Mouse (Mus musculus) midbrain, postnatal 0 days (tissue): ENCODE measurements around the gene Fam81a. TPM values are rescaled to one million over a fixed set of nuclear protein-coding genes. Genes with fewer than 3 reads are reported as not detected.

ENCODE experiments used
- ATAC-seq: fragments of 200-750 bp; cut with Nextera tagmentation; 2 replicates; pipeline ENCODE4 v1.8.0; 2017; ENCODE audit warnings: moderate number of reproducible peaks, mild to moderate bottlenecking, moderate TSS enrichment, moderate library complexity; ENCODE audit not compliant: low FRiP score
- DNase-seq: peaks from one replicate; pipeline ENCODE4 v3.0.0-alpha.2; 2015; ENCODE audit warnings: low spot score
- H3K27ac ChIP-seq: fragments of 300-500 bp; sonication (generic); 2 replicates; pipeline ENCODE4 v1.5.1; 2014; ENCODE audit warnings: low read depth, mild to moderate bottlenecking, low read length, mixed read lengths
- H3K27me3 ChIP-seq: fragments of 300-500 bp; sonication (generic); 2 replicates; pipeline ENCODE4 v1.6.1; 2014; ENCODE audit warnings: low read length, control low read depth, mixed read lengths; ENCODE audit not compliant: insufficient read depth
- H3K36me3 ChIP-seq: fragments of 300-500 bp; sonication (generic); 2 replicates; pipeline ENCODE4 v1.6.1; 2014; ENCODE audit warnings: low read length, control low read depth, mixed read lengths; ENCODE audit not compliant: insufficient read depth
- H3K4me1 ChIP-seq: fragments of 300-500 bp; sonication (generic); 2 replicates; pipeline ENCODE4 v1.6.1; 2014; ENCODE audit warnings: mild to moderate bottlenecking, control low read depth, antibody characterized with exemption, low read length, mixed read lengths; ENCODE audit not compliant: insufficient read depth
- H3K4me2 ChIP-seq: fragments of 300-500 bp; sonication (generic); 2 replicates; pipeline ENCODE4 v1.6.1; 2014; ENCODE audit warnings: low read depth, mild to moderate bottlenecking, low read length, mixed read lengths; ENCODE audit not compliant: poor library complexity, severe bottlenecking
- H3K4me3 ChIP-seq: fragments of 300-500 bp; sonication (generic); 2 replicates; pipeline ENCODE4 v1.5.1; 2014; ENCODE audit warnings: low read depth, mild to moderate bottlenecking, low read length, moderate library complexity
- H3K9ac ChIP-seq: fragments of 300-500 bp; sonication (generic); replicated peaks from 2 replicates; pipeline ENCODE4 v1.6.1; 2014; ENCODE audit warnings: mild to moderate bottlenecking, low read length, moderate library complexity, mixed read lengths; ENCODE audit not compliant: poor library complexity, severe bottlenecking
- H3K9me3 ChIP-seq: fragments of 300-500 bp; sonication (generic); 2 replicates; pipeline ENCODE4 v1.6.1; 2016; ENCODE audit warnings: low read length, control low read depth
- CTCF ChIP-seq: IDR thresholded peaks from 2 replicates; pipeline ENCODE4 v1.5.1; 2016; ENCODE audit warnings: antibody characterized with exemption, mild to moderate bottlenecking
- WGBS: fragments of 180-500 bp; shearing (Covaris S2); extraction: QIAGEN DNeasy Blood & Tissue Kit; methylation state at CpG from one replicate; pipeline ENCODE4 v1.1.7; 2014; 5-methylcytosine and 5-hydroxymethylcytosine counted together
- polyA plus RNA-seq: library from polyadenylated mRNA; unstranded; fragments of >200 nt; fragmentation: Nextera tagmentation; extraction: Ambion mirVana; gene quantifications from 2 replicates; pipeline ENCODE4 v1.2.1, GENCODE M21; 2015
- total RNA-seq: library from RNA; depleted of rRNA; stranded (reverse); fragments of >200 nt; gene quantifications from 2 replicates; pipeline ENCODE4 v1.2.3, GENCODE M21; 2014; rRNA removed

Gene Fam81a
- 8.5 and 10.7 TPM in 2 replicates for total RNA-seq
- 9.8 and 11.8 TPM in 2 replicates for polyA plus RNA-seq

GRCm38 (mm10) chr9:70142460-70142859 lies at the start of gene Fam81a:
Fam81a (minus strand) TSS chr9:70142560.
- no peak for TF ChIP-seq CTCF
- 74% methylated on average over 7 of the region's 7 CpGs for WGBS
- H3K36me3 ChIP-seq, result no peaks in the 10 kb centered on the region
- no peaks in the 10 kb centered on the region for H3K9me3 ChIP-seq
- peak within 1 kb of the TSS; percentile 54 for H3K9ac ChIP-seq
- H3K27ac ChIP-seq, result peak within 1 kb of the TSS; percentile 52; the same call in 1 of the 2 replicates
- peak within 1 kb of the TSS; percentile 60 for H3K4me3 ChIP-seq
- H3K27me3 ChIP-seq, result no peaks in the 10 kb centered on the region
- peak within 1 kb of the TSS; percentile 88 for H3K4me2 ChIP-seq
- ATAC-seq (no peak), DNase-seq (no peak)
- H3K4me1 ChIP-seq, result no peaks in the 10 kb centered on the region

- no peak overlapping the region for H3K4me3 ChIP-seq
- no peak for ATAC-seq
- H3K27ac ChIP-seq, result no peak overlapping the region
- no peak overlapping the region for H3K4me2 ChIP-seq
- DNase-seq, result peak; percentile 26
- no peaks in the 10 kb centered on the region for H3K4me1 ChIP-seq
- WGBS, result 44% methylated on average over 7 of the region's 7 CpGs
- H3K36me3 ChIP-seq, result no peaks in the 10 kb centered on the region
- H3K9me3 ChIP-seq, result no peaks in the 10 kb centered on the region
- no peak overlapping the region for H3K9ac ChIP-seq
- no peaks in the 10 kb centered on the region for H3K27me3 ChIP-seq
- no peak for TF ChIP-seq CTCF
These were observed 40.3 kb upstream of the Fam81a start for GRCm38 (mm10) chr9:70182639-70183038.

- DNase-seq, result peak; percentile 54
- Histone ChIP-seq H3K4me1 (no peaks in the 10 kb centered on the region), H3K27me3 (no peaks in the 10 kb centered on the region), H3K4me2 (no peak overlapping the region), H3K9ac (no peak overlapping the region), H3K4me3 (no peak overlapping the region), H3K36me3 (no peaks in the 10 kb centered on the region), H3K27ac (no peak overlapping the region), H3K9me3 (no peaks in the 10 kb centered on the region)
- 41% methylated on average over 12 of the region's 12 CpGs for WGBS
- peak; percentile 49; the same call in 1 of the 2 replicates for ATAC-seq
- no peak for TF ChIP-seq CTCF
These were observed 39.4 kb upstream of the Fam81a start for GRCm38 (mm10) chr9:70181719-70182118.

- Histone ChIP-seq H3K27me3 (no peaks in the 10 kb centered on the region), H3K36me3 (no peaks in the 10 kb centered on the region), H3K9me3 (no peaks in the 10 kb centered on the region), H3K4me1 (no peaks in the 10 kb centered on the region), H3K27ac (no peak overlapping the region), H3K4me3 (no peak overlapping the region), H3K4me2 (no peak overlapping the region), H3K9ac (no peak overlapping the region)
- DNase-seq, result no peak
- ATAC-seq, result no peak
- WGBS, result 88% methylated on average over 3 of the region's 3 CpGs
- TF ChIP-seq CTCF, result no peak
These were observed 33.9 kb upstream of the Fam81a start for GRCm38 (mm10) chr9:70176291-70176690.

- WGBS, result 22% methylated on average over 6 of the region's 6 CpGs
- Histone ChIP-seq H3K27ac (no peak overlapping the region), H3K36me3 (no peaks in the 10 kb centered on the region), H3K27me3 (no peaks in the 10 kb centered on the region), H3K4me2 (no peak overlapping the region), H3K4me1 (no peaks in the 10 kb centered on the region), H3K9me3 (no peaks in the 10 kb centered on the region), H3K9ac (no peak overlapping the region), H3K4me3 (no peak overlapping the region)
- DNase-seq (peak; percentile 30), ATAC-seq (no peak)
- TF ChIP-seq CTCF, result no peak
These were observed 32.5 kb upstream of the Fam81a start for GRCm38 (mm10) chr9:70174896-70175295.

GRCm38 (mm10) chr9:70174291-70174848 lies 32.0 kb upstream of the Fam81a start:
- no peak overlapping the region for H3K9ac ChIP-seq
- no peak overlapping the region for H3K4me3 ChIP-seq
- ATAC-seq (no peak), DNase-seq (no peak)
- H3K27ac ChIP-seq, result no peak overlapping the region
- no peaks in the 10 kb centered on the region for H3K27me3 ChIP-seq
- WGBS, result 29% methylated on average over 4 of the region's 4 CpGs
- H3K4me2 ChIP-seq, result no peak overlapping the region
- H3K36me3 ChIP-seq, result no peaks in the 10 kb centered on the region
- no peaks in the 10 kb centered on the region for H3K9me3 ChIP-seq
- no peak for TF ChIP-seq CTCF
- H3K4me1 ChIP-seq, result no peaks in the 10 kb centered on the region
